9 mouse cellular contexts compared by ENCODE assay signal in the genomic region with DNA sequence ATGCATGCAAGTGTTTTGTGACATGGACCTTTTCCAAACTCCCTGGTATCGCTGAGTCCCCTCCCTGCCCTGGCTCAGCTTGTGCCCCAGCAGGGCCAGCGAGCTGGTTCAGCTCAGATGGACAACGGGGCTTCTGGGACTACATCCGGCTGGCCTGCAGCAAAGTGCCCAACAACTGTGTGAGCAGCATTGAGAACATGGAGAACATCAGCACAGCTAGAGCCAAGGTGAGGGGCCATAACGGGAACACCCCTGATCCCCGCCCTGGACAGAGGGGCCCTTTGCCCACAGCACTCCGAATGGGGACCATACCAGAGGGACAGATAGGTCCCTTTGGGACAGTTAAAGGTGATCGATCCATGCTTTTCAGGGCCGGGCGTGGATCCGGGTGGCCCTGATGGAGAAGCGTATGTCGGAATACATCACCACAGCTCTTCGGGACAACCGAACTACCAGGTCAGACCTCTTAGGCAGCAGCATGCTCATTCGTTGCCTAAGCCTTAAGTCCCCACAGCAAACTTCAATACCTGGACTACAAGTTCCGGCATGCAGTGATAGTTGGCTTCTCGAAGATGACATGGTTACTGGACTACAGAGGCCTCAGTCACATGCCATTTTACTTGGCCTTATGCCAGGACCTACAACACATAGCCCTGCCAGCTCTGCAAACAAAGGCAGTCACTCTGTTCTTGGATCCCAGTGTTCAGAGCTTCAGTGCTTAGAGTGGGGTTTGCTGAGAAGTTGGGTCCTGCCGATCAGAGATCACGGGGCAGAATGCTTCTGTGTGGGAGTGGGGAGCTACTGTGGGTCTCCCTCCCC. TPM values are rescaled to one million over a fixed set of nuclear protein-coding genes. Genes with fewer than 3 reads are reported as not detected.
DNase-seq lines count a peak whose midpoint lies in the region; ATAC-seq and TF ChIP-seq lines count a peak whose summit lies in the region.
"Had no signal": no experiment of that assay in that cellular context is flagged by ENCODE, and none has a peak within 500 bp of the region (broad histone marks: within the 10 kb centered on the region; RNA-seq: fewer than 3 reads in every experiment).

No protein-coding gene starts in this region.

- no peak for ATAC-seq in hindbrain, embryonic 13.5 days (ENCODE audit: low FRiP score)
- ATAC-seq in hindbrain, embryonic 12.5 days (ENCODE audit: low FRiP score), result no peak
- peak; percentile 74 for ATAC-seq in stomach, postnatal 0 days (ENCODE audit: low FRiP score, low TSS enrichment)
- ATAC-seq in megakaryocyte, adult 5-6 weeks (ENCODE audit: poor library complexity, severe bottlenecking), result no peak

- H3K4me2 ChIP-seq in hindbrain, embryonic 13.5 days, result no peak overlapping the region; the same call in 1 of the 2 replicates
- no peak overlapping the region for H3K4me2 ChIP-seq in hindbrain, embryonic 12.5 days (replicated peaks)
- no peak overlapping the region for H3K4me2 ChIP-seq in stomach, postnatal 0 days (replicated peaks; ENCODE audit: low read depth)

- H3K9ac ChIP-seq in hindbrain, embryonic 13.5 days, result peak overlapping the region; percentile 94
- H3K9ac ChIP-seq in hindbrain, embryonic 12.5 days, result no peak overlapping the region
- H3K9ac ChIP-seq in stomach, postnatal 0 days (ENCODE audit: low read length), result no peak overlapping the region

- WGBS in hindbrain, embryonic 13.5 days, result 80% methylated on average over 20 of the region's 20 CpGs
- WGBS in hindbrain, embryonic 12.5 days, result 84% methylated on average over 20 of the region's 20 CpGs
- WGBS in stomach, postnatal 0 days, result 65% methylated on average over 20 of the region's 20 CpGs

- H3K9me3 ChIP-seq in hindbrain, embryonic 13.5 days, result no peaks in the 10 kb centered on the region
- no peaks in the 10 kb centered on the region for H3K9me3 ChIP-seq in hindbrain, embryonic 12.5 days (replicated peaks)
- no peaks in the 10 kb centered on the region for H3K9me3 ChIP-seq in stomach, postnatal 0 days (ENCODE audit: control insufficient read depth, low read length)

- 0 out of 2 replicates have a peak overlapping the region, but pooled peaks have one; percentile 4 for H3K4me3 ChIP-seq in hindbrain, embryonic 13.5 days
- H3K4me3 ChIP-seq in hindbrain, embryonic 12.5 days, result no peak overlapping the region
- no peak overlapping the region for H3K4me3 ChIP-seq in stomach, postnatal 0 days (ENCODE audit: low read depth, low read length)

- no peak for TF ChIP-seq EP300 in stomach, postnatal 0 days (optimal IDR thresholded peaks at IDR 0.05)

- intact Hi-C loops in gastrocnemius, postnatal 14 days (cut with DNase I; ENCODE audit: low total_unique reads), result no loop called here

- peak; percentile 69 for DNase-seq in retina, postnatal 1 day
- no peak for DNase-seq in retina, embryonic 14.5 days (ENCODE audit: low spot score)
- DNase-seq in gonadal fat pad, adult 2 months (ENCODE audit: low read depth), result peak; percentile 75
- peak; percentile 74 for DNase-seq in stomach, postnatal 0 days (ENCODE audit: low spot score)
- DNase-seq in gastrocnemius, postnatal 14 days, result no peak

- peaks cover 77% of the 10 kb centered on the region for H3K4me1 ChIP-seq in hindbrain, embryonic 13.5 days (replicated peaks)
- peaks cover 86% of the 10 kb centered on the region for H3K4me1 ChIP-seq in hindbrain, embryonic 12.5 days
- H3K4me1 ChIP-seq in stomach, postnatal 0 days (replicated peaks; ENCODE audit: control insufficient read depth, insufficient read depth), result peaks cover 6% of the 10 kb centered on the region; the same call in 1 of the 2 replicates

- H3K36me3 ChIP-seq in hindbrain, embryonic 13.5 days, result peaks cover 51% of the 10 kb centered on the region
- H3K36me3 ChIP-seq in hindbrain, embryonic 12.5 days, result peaks cover 33% of the 10 kb centered on the region
- H3K36me3 ChIP-seq in stomach, postnatal 0 days (ENCODE audit: control insufficient read depth, insufficient read depth, low read length), result peaks cover 7% of the 10 kb centered on the region

- H3K27ac ChIP-seq in hindbrain, embryonic 13.5 days, result no peak overlapping the region
- H3K27ac ChIP-seq in hindbrain, embryonic 12.5 days, result no peak overlapping the region
- no peak overlapping the region for H3K27ac ChIP-seq in stomach, postnatal 0 days (replicated peaks)

- peaks cover 22% of the 10 kb centered on the region for H3K27me3 ChIP-seq in hindbrain, embryonic 13.5 days
- peaks cover 37% of the 10 kb centered on the region for H3K27me3 ChIP-seq in hindbrain, embryonic 12.5 days
- 0 out of 2 replicates have a peak, but pooled peaks cover 5% of the 10 kb centered on the region for H3K27me3 ChIP-seq in stomach, postnatal 0 days (ENCODE audit: control insufficient read depth, insufficient read depth, low read length)

- TF ChIP-seq CTCF in stomach, postnatal 0 days (IDR thresholded peaks at IDR 0.05; ENCODE audit: low read depth), result no peak

RNA-seq across cellular contexts. Expression of a gene that starts 5.0 kb away (rescaled TPM):
- 135 and 144 TPM in 2 replicates for polyA plus RNA-seq in hindbrain, embryonic 13.5 days (2015; fragmentation: Nextera tagmentation; extraction: Ambion mirVana)
- polyA plus RNA-seq in hindbrain, embryonic 12.5 days (2016; fragmentation: Nextera tagmentation; extraction: Ambion mirVana), result 125 and 140 TPM in 2 replicates
- polyA plus RNA-seq in gonadal fat pad, adult 2 months (2012; rRNA removed), result 0.95 and 1.1 TPM in 2 replicates
- polyA plus RNA-seq in stomach, postnatal 0 days (2015; fragmentation: Nextera tagmentation; extraction: Ambion mirVana), result 5.1 and 5.9 TPM in 2 replicates
- total RNA-seq in gastrocnemius, postnatal 14 days (2021), result under 1 TPM; 0.66 to 0.90 TPM
- total RNA-seq in megakaryocyte, adult 5-6 weeks (2015), result not detected in 2 replicates
- total RNA-seq in megakaryocyte, adult 5-6 weeks (2017), result not detected in 2 replicates
- total RNA-seq: monocyte, adult 5-6 weeks had no signal

RNA-seq across cellular contexts. Expression of a gene that starts 9.5 kb away (rescaled TPM):
- 139 and 147 TPM in 2 replicates for polyA plus RNA-seq in hindbrain, embryonic 13.5 days (2015; fragmentation: Nextera tagmentation; extraction: Ambion mirVana)
- polyA plus RNA-seq in hindbrain, embryonic 12.5 days (2016; fragmentation: Nextera tagmentation; extraction: Ambion mirVana), result 148 and 157 TPM in 2 replicates
- polyA plus RNA-seq in gonadal fat pad, adult 2 months (2012; rRNA removed), result 297 and 389 TPM in 2 replicates
- polyA plus RNA-seq in stomach, postnatal 0 days (2015; fragmentation: Nextera tagmentation; extraction: Ambion mirVana), result 189 and 200 TPM in 2 replicates
- 10 to 100 TPM; 46.6 to 48.9 TPM for total RNA-seq in gastrocnemius, postnatal 14 days (2021)
- 41.5 and 47.5 TPM in 2 replicates for total RNA-seq in megakaryocyte, adult 5-6 weeks (2015)
- 20.5 and 22.8 TPM in 2 replicates for total RNA-seq in megakaryocyte, adult 5-6 weeks (2017)

RNA-seq across cellular contexts. Expression of a gene that starts 31.9 kb away (rescaled TPM):
- 76.5 and 77.3 TPM in 2 replicates for polyA plus RNA-seq in hindbrain, embryonic 13.5 days (2015; fragmentation: Nextera tagmentation; extraction: Ambion mirVana)
- 96.9 and 101 TPM in 2 replicates for polyA plus RNA-seq in hindbrain, embryonic 12.5 days (2016; fragmentation: Nextera tagmentation; extraction: Ambion mirVana)
- 205 and 301 TPM in 2 replicates for polyA plus RNA-seq in gonadal fat pad, adult 2 months (2012; rRNA removed)
- polyA plus RNA-seq in stomach, postnatal 0 days (2015; fragmentation: Nextera tagmentation; extraction: Ambion mirVana), result 126 and 142 TPM in 2 replicates
- 10 to 100 TPM; 57.2 to 63.7 TPM for total RNA-seq in gastrocnemius, postnatal 14 days (2021)
- total RNA-seq in megakaryocyte, adult 5-6 weeks (2015), result 509 and 566 TPM in 2 replicates
- 201 and 225 TPM in 2 replicates for total RNA-seq in megakaryocyte, adult 5-6 weeks (2017)

RNA-seq across cellular contexts. Expression of a gene that starts 32.2 kb away (rescaled TPM):
- polyA plus RNA-seq in hindbrain, embryonic 13.5 days (2015; fragmentation: Nextera tagmentation; extraction: Ambion mirVana), result 4.4 and 5.0 TPM in 2 replicates
- polyA plus RNA-seq in hindbrain, embryonic 12.5 days (2016; fragmentation: Nextera tagmentation; extraction: Ambion mirVana), result 30.8 and 33.5 TPM in 2 replicates
- polyA plus RNA-seq in gonadal fat pad, adult 2 months (2012; rRNA removed), result 0.35 and 0.36 TPM in 2 replicates
- polyA plus RNA-seq in stomach, postnatal 0 days (2015; fragmentation: Nextera tagmentation; extraction: Ambion mirVana), result 0.72 and 1.1 TPM in 2 replicates
- total RNA-seq in gastrocnemius, postnatal 14 days (2021), result 1 to 10 TPM in 1 of 2 experiments, under 1 TPM in 1; 0.59 to 1.5 TPM
- total RNA-seq in megakaryocyte, adult 5-6 weeks (2015), result 3.3 and 8.2 TPM in 2 replicates
- 3.3 and 7.2 TPM in 2 replicates for total RNA-seq in megakaryocyte, adult 5-6 weeks (2017)

RNA-seq across cellular contexts. Expression of a gene that starts 49.3 kb away (rescaled TPM):
- 15.9 and 17.1 TPM in 2 replicates for polyA plus RNA-seq in hindbrain, embryonic 13.5 days (2015; fragmentation: Nextera tagmentation; extraction: Ambion mirVana)
- polyA plus RNA-seq in hindbrain, embryonic 12.5 days (2016; fragmentation: Nextera tagmentation; extraction: Ambion mirVana), result 21.5 and 22.8 TPM in 2 replicates
- polyA plus RNA-seq in gonadal fat pad, adult 2 months (2012; rRNA removed), result 35.5 and 51.3 TPM in 2 replicates
- 2.0 and 2.9 TPM in 2 replicates for polyA plus RNA-seq in stomach, postnatal 0 days (2015; fragmentation: Nextera tagmentation; extraction: Ambion mirVana)
- 1 to 10 TPM; 6.2 to 7.3 TPM for total RNA-seq in gastrocnemius, postnatal 14 days (2021)
- total RNA-seq in megakaryocyte, adult 5-6 weeks (2015), result 0.09 TPM in 1 of 2 replicates, not detected in the other
- total RNA-seq in megakaryocyte, adult 5-6 weeks (2017), result not detected in 2 replicates
- total RNA-seq: monocyte, adult 5-6 weeks had no signal

Comparison
In these comparisons a context has a peak if more than half of its experiments do, and no peak if none do; other contexts are left out.
1. DNase-seq: peak in retina, postnatal 1 day (single experiment), gonadal fat pad, adult 2 months (single experiment) and stomach, postnatal 0 days (single experiment); none in retina, embryonic 14.5 days (single experiment) and gastrocnemius, postnatal 14 days (single experiment).
2. RNA of a gene that starts 5.0 kb away (polyA plus RNA-seq): 135 to 144 TPM in hindbrain, embryonic 13.5 days and 125 to 140 TPM in hindbrain, embryonic 12.5 days; 5.1 to 5.9 TPM in stomach, postnatal 0 days and 0.95 to 1.1 TPM in gonadal fat pad, adult 2 months; every median in the first group is over 10 times any median in the second.